8 mouse cellular contexts compared by ENCODE assay signal in genomic region chr17:25184961-25185360, GRCm38 (mm10). TPM values are rescaled to one million over a fixed set of nuclear protein-coding genes. Genes with fewer than 3 reads are reported as not detected.
DNase-seq lines count a peak whose midpoint lies in the region; ATAC-seq and TF ChIP-seq lines count a peak whose summit lies in the region.

No protein-coding gene starts in this region.

- H3K9me3 ChIP-seq in kidney, postnatal 0 days (replicated peaks; ENCODE audit: low read length): no peaks in the 10 kb centered on the region
- no peaks in the 10 kb centered on the region for H3K9me3 ChIP-seq in hindbrain, embryonic 15.5 days
- H3K9me3 ChIP-seq in midbrain, embryonic 16.5 days (replicated peaks; ENCODE audit: control insufficient read depth, low read length, poor library complexity, severe bottlenecking): no peaks in the 10 kb centered on the region

- 7% methylated on average over 17 of the region's 17 CpGs for WGBS in kidney, postnatal 0 days
- 9% methylated on average over 17 of the region's 17 CpGs for WGBS in hindbrain, embryonic 15.5 days
- 12% methylated on average over 17 of the region's 17 CpGs for WGBS in midbrain, embryonic 16.5 days

- DNase-seq in kidney, postnatal 0 days (ENCODE audit: low spot score): peak; percentile 3
- DNase-seq in kidney, postnatal 14 days: no peak
- DNase-seq in brain, adult 2 months (ENCODE audit: low read depth, low spot score): peak; percentile 35
- DNase-seq in adrenal gland, adult 18-20 months (ENCODE audit: low spot score in 2 of 2): no peak
- DNase-seq in c-Kit-positive CD71-positive TER-119-positive erythroid progenitor cells, embryonic 14.5 days (ENCODE audit: low spot score): no peak
- DNase-seq in cerebellum, adult 11 months: no peak

- H3K4me3 ChIP-seq in kidney, postnatal 0 days (replicated peaks; ENCODE audit: low read depth, low read length): peak overlapping the region; percentile 84
- peak overlapping the region; percentile 75 for H3K4me3 ChIP-seq in hindbrain, embryonic 15.5 days
- H3K4me3 ChIP-seq in midbrain, embryonic 16.5 days (ENCODE audit: low read depth, low read length): peak overlapping the region; percentile 89

- H3K4me1 ChIP-seq in kidney, postnatal 0 days (replicated peaks; ENCODE audit: insufficient read depth, low read length): peaks cover 8% of the 10 kb centered on the region
- peaks cover 39% of the 10 kb centered on the region for H3K4me1 ChIP-seq in hindbrain, embryonic 15.5 days (replicated peaks)
- peaks cover 36% of the 10 kb centered on the region for H3K4me1 ChIP-seq in midbrain, embryonic 16.5 days (ENCODE audit: control insufficient read depth, insufficient read depth, low read length)

- peak overlapping the region; percentile 91 for H3K27ac ChIP-seq in kidney, postnatal 0 days
- peak overlapping the region; percentile 63 for H3K27ac ChIP-seq in hindbrain, embryonic 15.5 days (replicated peaks)
- peak overlapping the region; percentile 68; the same call in 1 of the 2 replicates for H3K27ac ChIP-seq in midbrain, embryonic 16.5 days (ENCODE audit: low read length)

- H3K36me3 ChIP-seq in kidney, postnatal 0 days (ENCODE audit: insufficient read depth, low read length): no peaks in the 10 kb centered on the region
- H3K36me3 ChIP-seq in hindbrain, embryonic 15.5 days: no peaks in the 10 kb centered on the region
- no peaks in the 10 kb centered on the region for H3K36me3 ChIP-seq in midbrain, embryonic 16.5 days (ENCODE audit: control insufficient read depth, insufficient read depth, low read length)

- peak overlapping the region; percentile 99 for H3K4me2 ChIP-seq in kidney, postnatal 0 days (ENCODE audit: low read length)
- peak overlapping the region; percentile 95 for H3K4me2 ChIP-seq in hindbrain, embryonic 15.5 days
- peak overlapping the region; percentile 98 for H3K4me2 ChIP-seq in midbrain, embryonic 16.5 days (ENCODE audit: low read length)

- H3K27me3 ChIP-seq in kidney, postnatal 0 days (ENCODE audit: insufficient read depth, low read length): no peaks in the 10 kb centered on the region
- H3K27me3 ChIP-seq in hindbrain, embryonic 15.5 days: no peaks in the 10 kb centered on the region
- H3K27me3 ChIP-seq in midbrain, embryonic 16.5 days (ENCODE audit: control insufficient read depth, insufficient read depth, low read depth, low read length): peaks cover 2% of the 10 kb centered on the region; the same call in 1 of the 2 replicates

- H3K9ac ChIP-seq in kidney, postnatal 0 days (ENCODE audit: low read depth, low read length): peak overlapping the region; percentile 81
- H3K9ac ChIP-seq in hindbrain, embryonic 15.5 days: peak overlapping the region; percentile 72
- H3K9ac ChIP-seq in midbrain, embryonic 16.5 days (ENCODE audit: low read depth, low read length): peak overlapping the region; percentile 71

- ATAC-seq in kidney, postnatal 0 days (replicated peaks; ENCODE audit: low FRiP score, low read depth): no peak
- ATAC-seq in hindbrain, embryonic 15.5 days (ENCODE audit: low FRiP score, low read depth): 0 out of 2 replicates have a peak, but pooled peaks have one; percentile 9
- ATAC-seq in midbrain, embryonic 16.5 days: 0 out of 2 replicates have a peak, but pooled peaks have one; percentile 12

- TF ChIP-seq CTCF in kidney, postnatal 0 days (IDR thresholded peaks at IDR 0.05; ENCODE audit: low read depth): no peak

RNA-seq across cellular contexts. Expression of gene BC003965, which starts 0.6 kb away (rescaled TPM):
- polyA plus RNA-seq in kidney, postnatal 0 days (2015; fragmentation: Nextera tagmentation; extraction: Ambion mirVana): 31.6 and 32.1 TPM in 2 replicates
- 31.1 and 31.5 TPM in 2 replicates for polyA plus RNA-seq in hindbrain, embryonic 15.5 days (2015; fragmentation: Nextera tagmentation; extraction: Ambion mirVana)
- 33.7 and 33.8 TPM in 2 replicates for polyA plus RNA-seq in midbrain, embryonic 16.5 days (2015; fragmentation: Nextera tagmentation; extraction: Ambion mirVana)
- 10 to 100 TPM; 18.5 to 20.0 TPM for total RNA-seq in adrenal gland, adult 18-20 months (2021)

RNA-seq across cellular contexts. Expression of gene Unkl, which starts 3.2 kb away (rescaled TPM):
- 7.0 and 7.5 TPM in 2 replicates for polyA plus RNA-seq in kidney, postnatal 0 days (2015; fragmentation: Nextera tagmentation; extraction: Ambion mirVana)
- polyA plus RNA-seq in hindbrain, embryonic 15.5 days (2015; fragmentation: Nextera tagmentation; extraction: Ambion mirVana): 15.1 and 16.2 TPM in 2 replicates
- polyA plus RNA-seq in midbrain, embryonic 16.5 days (2015; fragmentation: Nextera tagmentation; extraction: Ambion mirVana): 18.3 and 19.2 TPM in 2 replicates
- 10 to 100 TPM; 15.4 to 16.2 TPM for total RNA-seq in adrenal gland, adult 18-20 months (2021)

RNA-seq across cellular contexts. Expression of gene Gm38655, which starts 9.7 kb away (rescaled TPM):
- not detected in 2 replicates for polyA plus RNA-seq in kidney, postnatal 0 days (2015; fragmentation: Nextera tagmentation; extraction: Ambion mirVana)
- not detected in 2 replicates for polyA plus RNA-seq in hindbrain, embryonic 15.5 days (2015; fragmentation: Nextera tagmentation; extraction: Ambion mirVana)
- not detected in 2 replicates for polyA plus RNA-seq in midbrain, embryonic 16.5 days (2015; fragmentation: Nextera tagmentation; extraction: Ambion mirVana)
- not detected for total RNA-seq in adrenal gland, adult 18-20 months (2021)

RNA-seq across cellular contexts. Expression of gene Ccdc154, which starts 22.7 kb away (rescaled TPM):
- polyA plus RNA-seq in kidney, postnatal 0 days (2015; fragmentation: Nextera tagmentation; extraction: Ambion mirVana): not detected in 2 replicates
- polyA plus RNA-seq in hindbrain, embryonic 15.5 days (2015; fragmentation: Nextera tagmentation; extraction: Ambion mirVana): not detected in 2 replicates
- not detected in 2 replicates for polyA plus RNA-seq in midbrain, embryonic 16.5 days (2015; fragmentation: Nextera tagmentation; extraction: Ambion mirVana)
- total RNA-seq in adrenal gland, adult 18-20 months (2021): under 1 TPM; 0.10 to 0.13 TPM

RNA-seq across cellular contexts. Expression of gene Clcn7, which starts 51.8 kb away (rescaled TPM):
- 14.7 and 17.2 TPM in 2 replicates for polyA plus RNA-seq in kidney, postnatal 0 days (2015; fragmentation: Nextera tagmentation; extraction: Ambion mirVana)
- 29.4 and 32.2 TPM in 2 replicates for polyA plus RNA-seq in hindbrain, embryonic 15.5 days (2015; fragmentation: Nextera tagmentation; extraction: Ambion mirVana)
- polyA plus RNA-seq in midbrain, embryonic 16.5 days (2015; fragmentation: Nextera tagmentation; extraction: Ambion mirVana): 33.6 and 36.1 TPM in 2 replicates
- total RNA-seq in adrenal gland, adult 18-20 months (2021): 10 to 100 TPM; 42.0 to 43.7 TPM

Comparison
In these comparisons a context has a peak if more than half of its experiments do, and no peak if none do; other contexts are left out.
1. DNase-seq: peak in kidney, postnatal 0 days (single experiment) and brain, adult 2 months (single experiment); none in kidney, postnatal 14 days (single experiment), adrenal gland, adult 18-20 months (0 of 2), c-Kit-positive CD71-positive TER-119-positive erythroid progenitor cells, embryonic 14.5 days (single experiment) and cerebellum, adult 11 months (single experiment).
2. Peak in every context shown above with its lines, with median percentiles within 50 percentile points of each other: H3K27ac ChIP-seq, H3K4me2 ChIP-seq, H3K4me3 ChIP-seq and H3K9ac ChIP-seq.